Comparison of ENCODE assay signal across 12 mouse cellular contexts in genomic region chr10:37400991-37401390, GRCm38 (mm10).
A peak's percentile ranks its signal among the peaks of the same experiment; 100 is the strongest.
DNase-seq lines count a peak whose midpoint lies in the region; ATAC-seq and TF ChIP-seq lines count a peak whose summit lies in the region.
"Had no signal": no experiment of that assay in that cellular context is flagged by ENCODE, and none has a peak within 500 bp of the region (broad histone marks: within the 10 kb centered on the region; RNA-seq: fewer than 3 reads in every experiment).

No protein-coding gene starts in this region.

- no peak for ATAC-seq in kidney, embryonic 15.5 days (replicated peaks; ENCODE audit: low FRiP score)
- no peak for ATAC-seq in stomach, embryonic 14.5 days (ENCODE audit: insufficient number of reproducible peaks, insufficient read depth, low FRiP score, low read depth)
- ATAC-seq in stomach, postnatal 0 days (ENCODE audit: low FRiP score, low TSS enrichment): no peak
- ATAC-seq in inflammation-experienced regulatory T-cells, adult 6 months: no peak
- ATAC-seq in megakaryocyte-erythroid progenitor cell, adult 5-6 weeks (replicated peaks; ENCODE audit: low FRiP score, low TSS enrichment, poor library complexity, severe bottlenecking): no peak

- TF ChIP-seq EP300 in stomach, postnatal 0 days (optimal IDR thresholded peaks at IDR 0.05): no peak

- DNase-seq in kidney, adult 8-10 months: no peak
- DNase-seq in stomach, postnatal 0 days (ENCODE audit: low spot score): no peak
- peak; percentile 43 to 46 for DNase-seq in cerebellum, postnatal 36 days
- no peak for DNase-seq in thymus, postnatal 0 days (ENCODE audit: low spot score)
- DNase-seq: gastrocnemius, postnatal 25 days; heart, postnatal 4 days had no signal

- H3K4me3 ChIP-seq in kidney, embryonic 15.5 days (replicated peaks): no peak overlapping the region
- no peak overlapping the region for H3K4me3 ChIP-seq in stomach, embryonic 14.5 days (ENCODE audit: low read depth, low read length)
- H3K4me3 ChIP-seq in stomach, postnatal 0 days (ENCODE audit: low read depth, low read length): no peak overlapping the region
- H3K4me3 ChIP-seq: embryonic facial prominence, embryonic 12.5 days had no signal

- no peak for TF ChIP-seq CTCF in stomach, postnatal 0 days (IDR thresholded peaks at IDR 0.05; ENCODE audit: low read depth)

- no peaks in the 10 kb centered on the region for H3K27me3 ChIP-seq in kidney, embryonic 15.5 days
- no peaks in the 10 kb centered on the region for H3K27me3 ChIP-seq in stomach, embryonic 14.5 days (ENCODE audit: control insufficient read depth, insufficient read depth, low read length)
- H3K27me3 ChIP-seq in stomach, postnatal 0 days (ENCODE audit: control insufficient read depth, insufficient read depth, low read length): no peaks in the 10 kb centered on the region
- H3K27me3 ChIP-seq: embryonic facial prominence, embryonic 12.5 days had no signal

- no peak overlapping the region for H3K4me2 ChIP-seq in kidney, embryonic 15.5 days
- H3K4me2 ChIP-seq in stomach, embryonic 14.5 days (replicated peaks; ENCODE audit: low read depth, low read length): no peak overlapping the region
- no peak overlapping the region for H3K4me2 ChIP-seq in stomach, postnatal 0 days (replicated peaks; ENCODE audit: low read depth)

- H3K9ac ChIP-seq in kidney, embryonic 15.5 days: no peak overlapping the region
- no peak overlapping the region for H3K9ac ChIP-seq in stomach, embryonic 14.5 days (replicated peaks; ENCODE audit: low read depth, low read length)
- no peak overlapping the region for H3K9ac ChIP-seq in stomach, postnatal 0 days (ENCODE audit: low read length)
- H3K9ac ChIP-seq: embryonic facial prominence, embryonic 12.5 days had no signal

- peak overlapping the region; percentile 54; the same call in 1 of the 2 replicates for H3K27ac ChIP-seq in kidney, embryonic 15.5 days
- peak overlapping the region; percentile 7; the same call in 1 of the 2 replicates for H3K27ac ChIP-seq in stomach, embryonic 14.5 days (ENCODE audit: low read length)
- no peak overlapping the region for H3K27ac ChIP-seq in stomach, postnatal 0 days (replicated peaks)
- H3K27ac ChIP-seq: embryonic facial prominence, embryonic 12.5 days; macrophage had no signal

- no peaks in the 10 kb centered on the region for H3K9me3 ChIP-seq in kidney, embryonic 15.5 days (replicated peaks)
- no peaks in the 10 kb centered on the region for H3K9me3 ChIP-seq in stomach, embryonic 14.5 days (ENCODE audit: control insufficient read depth, low read depth, low read length)
- no peaks in the 10 kb centered on the region for H3K9me3 ChIP-seq in stomach, postnatal 0 days (ENCODE audit: control insufficient read depth, low read length)
- H3K9me3 ChIP-seq: embryonic facial prominence, embryonic 12.5 days had no signal

- WGBS in kidney, embryonic 15.5 days: 4% methylated on average over 1 of the region's 1 CpGs
- 15% methylated on average over 1 of the region's 1 CpGs for WGBS in stomach, embryonic 14.5 days
- WGBS in stomach, postnatal 0 days: 41% methylated on average over 1 of the region's 1 CpGs

- H3K4me1 ChIP-seq in kidney, embryonic 15.5 days: peaks cover 21% of the 10 kb centered on the region
- 0 out of 2 replicates have a peak, but pooled peaks cover 4% of the 10 kb centered on the region for H3K4me1 ChIP-seq in stomach, embryonic 14.5 days (ENCODE audit: control insufficient read depth, insufficient read depth, low read length)
- no peaks in the 10 kb centered on the region for H3K4me1 ChIP-seq in stomach, postnatal 0 days (replicated peaks; ENCODE audit: control insufficient read depth, insufficient read depth)

- H3K36me3 ChIP-seq in kidney, embryonic 15.5 days: no peaks in the 10 kb centered on the region
- H3K36me3 ChIP-seq in stomach, embryonic 14.5 days (ENCODE audit: control insufficient read depth, insufficient read depth, low read length): no peaks in the 10 kb centered on the region
- H3K36me3 ChIP-seq in stomach, postnatal 0 days (ENCODE audit: control insufficient read depth, insufficient read depth, low read length): no peaks in the 10 kb centered on the region
- H3K36me3 ChIP-seq: embryonic facial prominence, embryonic 12.5 days had no signal

Comparison
In these comparisons a context has a peak if more than half of its experiments do, and no peak if none do; other contexts are left out.
1. DNase-seq: peak in cerebellum, postnatal 36 days (2 of 2); none in kidney, adult 8-10 months (0 of 2), stomach, postnatal 0 days (single experiment) and thymus, postnatal 0 days (single experiment).